Mouse (Mus musculus) G1E (cell line): Measurements from ENCODE around the gene Stk38.

Source experiments
- CTCF ChIP-seq: IDR thresholded peaks from 2 replicates; pipeline ENCODE4 v1.5.1; 2012; ENCODE audit warnings: low read depth, low read length, inconsistent platforms, mixed read lengths
- GATA1 ChIP-seq: IDR thresholded peaks from 2 replicates; pipeline ENCODE4 v1.6.1; 2012; ENCODE audit warnings: borderline replicate concordance, low read length, inconsistent platforms, mixed read lengths
- POLR2AphosphoS5 ChIP-seq: IDR thresholded peaks from 2 replicates; pipeline ENCODE4 v1.6.1; 2012; ENCODE audit warnings: low read depth, low read length, inconsistent platforms; ENCODE audit not compliant: insufficient replicate concordance
- TAL1 ChIP-seq: conservative IDR thresholded peaks from 2 replicates; pipeline ENCODE4 v1.6.1; 2012; ENCODE audit warnings: low read depth, low read length, inconsistent platforms, mixed read lengths

DNA sequence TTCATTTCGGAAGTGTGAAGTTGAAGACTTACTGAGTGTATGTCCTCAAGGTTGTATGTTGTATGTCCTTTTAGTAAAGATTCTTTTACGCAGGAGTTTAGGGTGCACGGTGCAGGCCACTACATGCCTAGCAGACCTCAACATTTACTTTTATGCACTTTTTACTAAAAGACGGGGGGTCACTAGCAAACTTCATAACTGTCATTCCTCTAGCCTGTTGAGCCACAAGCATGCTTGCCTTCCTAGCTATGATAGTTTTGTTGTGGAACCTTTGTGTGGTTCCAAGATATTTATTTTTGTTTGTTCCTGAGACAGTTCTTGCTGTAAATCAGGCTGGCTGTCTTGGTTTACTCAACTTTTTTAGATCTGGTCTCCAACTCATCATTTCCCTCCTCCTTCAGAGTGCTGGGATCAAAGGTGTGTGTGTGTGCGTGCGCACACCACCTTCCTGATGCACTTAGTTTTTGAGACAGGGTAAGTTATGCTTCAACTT, 25.8 kb upstream of the Stk38 start:
- TF ChIP-seq POLR2AphosphoS5: no peak; the same call in 1 of the 2 replicates
- TF ChIP-seq TAL1: no peak
- TF ChIP-seq CTCF: no peak
- no peak for TF ChIP-seq GATA1
